ENCODE assay signal across 8 mouse cellular contexts in genomic region chr11:60776829-60777740, GRCm38 (mm10). TPM values are rescaled to one million over a fixed set of nuclear protein-coding genes. Genes with fewer than 3 reads are reported as not detected.
DNase-seq lines count a peak whose midpoint lies in the region; ATAC-seq and TF ChIP-seq lines count a peak whose summit lies in the region.

Gene Top3a, minus strand, starts transcription at chr11:60777365.
Gene Smcr8, plus strand, starts transcription at chr11:60777524.

- no peak for TF ChIP-seq CTCF in bone marrow, adult 2 months (IDR thresholded peaks at IDR 0.05; ENCODE audit: control insufficient read depth, insufficient read depth, low read length)
- TF ChIP-seq CTCF in midbrain, postnatal 0 days (IDR thresholded peaks at IDR 0.05), result no peak

- H3K4me3 ChIP-seq in bone marrow, adult 2 months (replicated peaks; ENCODE audit: control insufficient read depth, low read depth, low read length), result peak within 1 kb of the TSS; percentile 84
- H3K4me3 ChIP-seq in embryonic facial prominence, embryonic 15.5 days (replicated peaks), result peak within 1 kb of the TSS; percentile 75
- peak within 1 kb of the TSS; percentile 60 for H3K4me3 ChIP-seq in limb, embryonic 14.5 days (replicated peaks; ENCODE audit: low read length)
- peak within 1 kb of the TSS; percentile 79 for H3K4me3 ChIP-seq in midbrain, postnatal 0 days (ENCODE audit: low read depth, low read length)

- H3K9ac ChIP-seq in embryonic facial prominence, embryonic 15.5 days, result peak within 1 kb of the TSS; percentile 60
- peak within 1 kb of the TSS; percentile 82 for H3K9ac ChIP-seq in limb, embryonic 14.5 days (ENCODE audit: low read depth, low read length, severe bottlenecking)
- peak within 1 kb of the TSS; percentile 82 for H3K9ac ChIP-seq in midbrain, postnatal 0 days (replicated peaks; ENCODE audit: low read length, poor library complexity, severe bottlenecking)

- peak within 1 kb of the TSS; percentile 91 for H3K27ac ChIP-seq in bone marrow, adult 2 months (ENCODE audit: control insufficient read depth, insufficient read depth, low read depth, low read length, poor library complexity)
- H3K27ac ChIP-seq in embryonic facial prominence, embryonic 15.5 days (replicated peaks), result peak within 1 kb of the TSS; percentile 91
- peak within 1 kb of the TSS; percentile 76 for H3K27ac ChIP-seq in limb, embryonic 14.5 days (replicated peaks; ENCODE audit: low read depth, low read length)
- H3K27ac ChIP-seq in midbrain, postnatal 0 days (ENCODE audit: low read depth, low read length), result peak within 1 kb of the TSS; percentile 79

- H3K27me3 ChIP-seq in embryonic facial prominence, embryonic 15.5 days, result no peaks in the 10 kb centered on the region
- H3K27me3 ChIP-seq in limb, embryonic 14.5 days (ENCODE audit: control insufficient read depth, insufficient read depth, low read length), result no peaks in the 10 kb centered on the region
- H3K27me3 ChIP-seq in midbrain, postnatal 0 days (ENCODE audit: insufficient read depth, low read length), result no peaks in the 10 kb centered on the region

- no peaks in the 10 kb centered on the region for H3K9me3 ChIP-seq in embryonic facial prominence, embryonic 15.5 days (replicated peaks)
- no peaks in the 10 kb centered on the region for H3K9me3 ChIP-seq in limb, embryonic 14.5 days (ENCODE audit: control insufficient read depth, low read length)
- no peaks in the 10 kb centered on the region for H3K9me3 ChIP-seq in midbrain, postnatal 0 days (ENCODE audit: low read length)

- peak; percentile 84 for TF ChIP-seq POLR2A in bone marrow, adult 2 months (IDR thresholded peaks at IDR 0.05; ENCODE audit: borderline replicate concordance, control insufficient read depth, low read depth, low read length)
- no peak for TF ChIP-seq POLR2A in limb, embryonic 14.5 days (IDR thresholded peaks at IDR 0.05; ENCODE audit: borderline replicate concordance, extremely low read depth, insufficient read depth, insufficient read length)

- H3K36me3 ChIP-seq in embryonic facial prominence, embryonic 15.5 days, result peaks cover 15% of the 10 kb centered on the region; the same call in 1 of the 2 replicates
- H3K36me3 ChIP-seq in limb, embryonic 14.5 days (ENCODE audit: control insufficient read depth, insufficient read depth, low read length), result peaks cover 27% of the 10 kb centered on the region
- peaks cover 11% of the 10 kb centered on the region for H3K36me3 ChIP-seq in midbrain, postnatal 0 days (ENCODE audit: insufficient read depth, low read length)

- peak within 1 kb of the TSS; percentile 82 for H3K4me2 ChIP-seq in embryonic facial prominence, embryonic 15.5 days (replicated peaks)
- peak within 1 kb of the TSS; percentile 86 for H3K4me2 ChIP-seq in limb, embryonic 14.5 days (replicated peaks; ENCODE audit: low read depth, low read length, severe bottlenecking)
- peak within 1 kb of the TSS; percentile 92 for H3K4me2 ChIP-seq in midbrain, postnatal 0 days (ENCODE audit: low read depth, low read length, poor library complexity, severe bottlenecking)

- ATAC-seq in embryonic facial prominence, embryonic 15.5 days (ENCODE audit: insufficient number of reproducible peaks, low FRiP score, low TSS enrichment, low read depth), result peak; percentile 96
- ATAC-seq in limb, embryonic 14.5 days (ENCODE audit: low FRiP score, low read depth), result peak; percentile 95
- ATAC-seq in midbrain, postnatal 0 days (ENCODE audit: low FRiP score), result peak; percentile 98

- H3K4me1 ChIP-seq in bone marrow, adult 2 months (ENCODE audit: control insufficient read depth, insufficient read depth, low read length), result peaks cover 12% of the 10 kb centered on the region
- peaks cover 61% of the 10 kb centered on the region for H3K4me1 ChIP-seq in embryonic facial prominence, embryonic 15.5 days
- peaks cover 53% of the 10 kb centered on the region for H3K4me1 ChIP-seq in limb, embryonic 14.5 days (ENCODE audit: control insufficient read depth, insufficient read depth, low read length)
- H3K4me1 ChIP-seq in midbrain, postnatal 0 days (ENCODE audit: insufficient read depth, low read length), result peaks cover 46% of the 10 kb centered on the region

- WGBS in bone marrow, adult 2 months, result under 1% methylated on average over 62 of the region's 62 CpGs
- WGBS in embryonic facial prominence, embryonic 15.5 days, result under 1% methylated on average over 62 of the region's 62 CpGs
- under 1% methylated on average over 62 of the region's 62 CpGs for WGBS in limb, embryonic 14.5 days
- WGBS in midbrain, postnatal 0 days, result under 1% methylated on average over 62 of the region's 62 CpGs

- DNase-seq in 416B (ENCODE audit: low read depth), result peak; percentile 99
- peak; percentile 93 for DNase-seq in heart, adult 8-10 months (ENCODE audit: low spot score)
- DNase-seq in kidney, adult 9 months, result peak; percentile 93
- DNase-seq in limb, embryonic 14.5 days (ENCODE audit: low spot score), result peak; percentile 94
- DNase-seq in midbrain, postnatal 0 days (ENCODE audit: low spot score), result peak; percentile 96
- DNase-seq in spleen, postnatal 14 days (ENCODE audit: low spot score in 2 of 2), result peak; percentile 58 to 70

RNA-seq across cellular contexts. Expression of gene Top3a, which starts in this region (rescaled TPM):
- polyA plus RNA-seq in bone marrow, adult 2 months (2011; ENCODE audit: insufficient read depth, insufficient read length, low replicate concordance, missing spikeins), result 4.3 and 8.1 TPM in 2 replicates
- 14.1 and 15.7 TPM in 2 replicates for polyA plus RNA-seq in embryonic facial prominence, embryonic 15.5 days (2015; fragmentation: Nextera tagmentation; extraction: Ambion mirVana)
- total RNA-seq in heart, adult 8-10 months (2022), result 1 to 10 TPM; 3.9 to 6.1 (median 4.8) TPM
- polyA plus RNA-seq in limb, embryonic 14.5 days (2012; rRNA removed), result 16.9 and 17.5 TPM in 2 replicates
- 14.3 and 16.2 TPM in 2 replicates for polyA plus RNA-seq in limb, embryonic 14.5 days (2014; fragmentation: Nextera tagmentation; extraction: Ambion mirVana)
- 8.1 and 10.9 TPM in 2 replicates for total RNA-seq in midbrain, postnatal 0 days (2014; rRNA removed)
- polyA plus RNA-seq in midbrain, postnatal 0 days (2015; fragmentation: Nextera tagmentation; extraction: Ambion mirVana), result 3.6 and 4.1 TPM in 2 replicates

RNA-seq across cellular contexts. Expression of gene Smcr8, which starts in this region (rescaled TPM):
- polyA plus RNA-seq in bone marrow, adult 2 months (2011; ENCODE audit: insufficient read depth, insufficient read length, low replicate concordance, missing spikeins), result 2.9 and 11.1 TPM in 2 replicates
- 5.8 and 5.9 TPM in 2 replicates for polyA plus RNA-seq in embryonic facial prominence, embryonic 15.5 days (2015; fragmentation: Nextera tagmentation; extraction: Ambion mirVana)
- 10 to 100 TPM; 14.0 to 18.0 (median 15.8) TPM for total RNA-seq in heart, adult 8-10 months (2022)
- 8.8 and 9.0 TPM in 2 replicates for polyA plus RNA-seq in limb, embryonic 14.5 days (2012; rRNA removed)
- polyA plus RNA-seq in limb, embryonic 14.5 days (2014; fragmentation: Nextera tagmentation; extraction: Ambion mirVana), result 7.5 and 7.6 TPM in 2 replicates
- total RNA-seq in midbrain, postnatal 0 days (2014; rRNA removed), result 14.2 and 18.1 TPM in 2 replicates
- polyA plus RNA-seq in midbrain, postnatal 0 days (2015; fragmentation: Nextera tagmentation; extraction: Ambion mirVana), result 3.6 and 4.0 TPM in 2 replicates

Comparison
In these comparisons a context has a peak if more than half of its experiments do, and no peak if none do; other contexts are left out.
1. Peak in every context shown above with its lines: DNase-seq, ATAC-seq, H3K4me3 ChIP-seq and H3K27ac ChIP-seq.